In genomic region chr1:14064856-14065255, GRCm38 (mm10) we compare ENCODE assay signal across 25 mouse cellular contexts.
A peak's percentile ranks its signal among the peaks of the same experiment; 100 is the strongest.
DNase-seq lines count a peak whose midpoint lies in the region; ATAC-seq and TF ChIP-seq lines count a peak whose summit lies in the region.
"Had no signal": no experiment of that assay in that cellular context is flagged by ENCODE, and none has a peak within 500 bp of the region (broad histone marks: within the 10 kb centered on the region; RNA-seq: fewer than 3 reads in every experiment).

No protein-coding gene starts in this region.

- DNase-seq in kidney, adult 2 months: peak; percentile 1
- no peak for DNase-seq in kidney, adult 18-20 months
- peak; percentile 24 for DNase-seq in A20 (ENCODE audit: low read depth, low spot score)
- DNase-seq in CH12.LX (ENCODE audit: extremely low read depth): peak; percentile 36
- DNase-seq in splenic B cell, adult 2 months (ENCODE audit: low read depth, low spot score): peak; percentile 78
- DNase-seq in heart, adult 9 months (ENCODE audit: low spot score in 2 of 2): no peak
- no peak for DNase-seq in stomach, postnatal 0 days (ENCODE audit: low spot score)
- DNase-seq: adrenal gland, adult 2 months; adrenal gland, postnatal 10 days; adrenal gland, postnatal 25 days; cerebellum, adult 11 months; cerebellum, adult 18-20 months; cerebellum, adult 8-10 months; cerebellum, adult 9-11 months; cerebellum, postnatal 14 days; cerebellum, postnatal 36 days; embryo, embryonic 11 days had no signal

- TF ChIP-seq POLR2A in kidney, adult 2 months (IDR thresholded peaks at IDR 0.05; ENCODE audit: low read depth, low read length): no peak
- TF ChIP-seq POLR2A in CH12.LX (IDR thresholded peaks at IDR 0.05; ENCODE audit: low read depth, low read length): no peak

- H3K4me1 ChIP-seq in kidney, adult 2 months (ENCODE audit: control insufficient read depth, insufficient read depth, low read length): no peaks in the 10 kb centered on the region
- H3K4me1 ChIP-seq in CH12.LX (ENCODE audit: control insufficient read depth in 1 of 2, insufficient read depth in 2 of 2): peaks cover 0 to 10% of the 10 kb centered on the region in 2 experiments; a peak in 2 of 4 replicates
- no peaks in the 10 kb centered on the region for H3K4me1 ChIP-seq in stomach, postnatal 0 days (replicated peaks; ENCODE audit: control insufficient read depth, insufficient read depth)
- H3K4me1 ChIP-seq: embryonic facial prominence, embryonic 13.5 days; embryonic facial prominence, embryonic 15.5 days; forebrain, embryonic 10.5 days; forebrain, embryonic 12.5 days had no signal

- H3K4me3 ChIP-seq in kidney, adult 2 months (ENCODE audit: insufficient read depth, low read depth, low read length): no peak overlapping the region
- H3K4me3 ChIP-seq in CH12.LX (replicated peaks in 1 of 3; ENCODE audit: low read depth in 2 of 3, low read length in 2 of 3, poor library complexity in 1 of 3): no peak overlapping the region
- H3K4me3 ChIP-seq in stomach, postnatal 0 days (ENCODE audit: low read depth, low read length): no peak overlapping the region
- H3K4me3 ChIP-seq: embryonic facial prominence, embryonic 13.5 days; embryonic facial prominence, embryonic 15.5 days; erythroblast, embryonic 14.5 days; forebrain, embryonic 10.5 days; forebrain, embryonic 12.5 days had no signal

- no peak overlapping the region for H3K4me2 ChIP-seq in CH12.LX (ENCODE audit: insufficient read depth, low read depth, poor library complexity, severe bottlenecking)
- no peak overlapping the region for H3K4me2 ChIP-seq in stomach, postnatal 0 days (replicated peaks; ENCODE audit: low read depth)
- H3K4me2 ChIP-seq: embryonic facial prominence, embryonic 13.5 days; embryonic facial prominence, embryonic 15.5 days; forebrain, embryonic 12.5 days had no signal

- no peak for TF ChIP-seq RAD21 in CH12.LX (IDR thresholded peaks at IDR 0.05; ENCODE audit: low read depth, low read length)

- peak; percentile 49; the same call in 1 of the 2 replicates for TF ChIP-seq EP300 in CH12.LX (IDR thresholded peaks at IDR 0.05; ENCODE audit: low read length)
- no peak for TF ChIP-seq EP300 in stomach, postnatal 0 days (optimal IDR thresholded peaks at IDR 0.05)

- TF ChIP-seq CTCF in kidney, adult 2 months (conservative IDR thresholded peaks at IDR 0.05; ENCODE audit: insufficient read depth, insufficient read length, low read depth, low read length): no peak
- no peak for TF ChIP-seq CTCF in CH12.LX (conservative IDR thresholded peaks at IDR 0.05 in 1 of 2, IDR thresholded peaks at IDR 0.05 in 1 of 2; ENCODE audit: low read depth in 2 of 2, low read length in 2 of 2)
- no peak for TF ChIP-seq CTCF in stomach, postnatal 0 days (IDR thresholded peaks at IDR 0.05; ENCODE audit: low read depth)

- H3K27ac ChIP-seq in kidney, adult 2 months (ENCODE audit: insufficient read depth, low read depth, low read length): no peak overlapping the region
- no peak overlapping the region for H3K27ac ChIP-seq in CH12.LX (ENCODE audit: insufficient read depth, low read depth)
- H3K27ac ChIP-seq in stomach, postnatal 0 days (replicated peaks): no peak overlapping the region
- H3K27ac ChIP-seq: embryonic facial prominence, embryonic 13.5 days; embryonic facial prominence, embryonic 15.5 days; forebrain, embryonic 10.5 days; forebrain, embryonic 12.5 days had no signal

- no peaks in the 10 kb centered on the region for H3K27me3 ChIP-seq in kidney, adult 2 months (replicated peaks; ENCODE audit: control insufficient read depth, insufficient read depth, low read length)
- no peaks in the 10 kb centered on the region for H3K27me3 ChIP-seq in CH12.LX (replicated peaks)
- no peaks in the 10 kb centered on the region for H3K27me3 ChIP-seq in splenic B cell, adult 2 months (ENCODE audit: control insufficient read depth, insufficient read depth, low read length, poor library complexity, severe bottlenecking)
- no peaks in the 10 kb centered on the region for H3K27me3 ChIP-seq in stomach, postnatal 0 days (ENCODE audit: control insufficient read depth, insufficient read depth, low read length)
- H3K27me3 ChIP-seq: embryonic facial prominence, embryonic 13.5 days; embryonic facial prominence, embryonic 15.5 days; forebrain, embryonic 12.5 days had no signal

- no peak for ATAC-seq in stomach, postnatal 0 days (ENCODE audit: low FRiP score, low TSS enrichment)
- ATAC-seq: CD4-positive, CD25-positive, alpha-beta regulatory T cell, adult 4 months; forebrain, embryonic 14.5 days; forebrain, embryonic 16.5 days had no signal

- no peaks in the 10 kb centered on the region for H3K9me3 ChIP-seq in CH12.LX (replicated peaks; ENCODE audit: low read length)
- no peaks in the 10 kb centered on the region for H3K9me3 ChIP-seq in stomach, postnatal 0 days (ENCODE audit: control insufficient read depth, low read length)
- H3K9me3 ChIP-seq: embryonic facial prominence, embryonic 15.5 days; forebrain, embryonic 10.5 days; forebrain, embryonic 12.5 days had no signal

- H3K9ac ChIP-seq in CH12.LX (ENCODE audit: insufficient read depth, low read depth): no peak overlapping the region
- H3K9ac ChIP-seq in stomach, postnatal 0 days (ENCODE audit: low read length): no peak overlapping the region
- H3K9ac ChIP-seq: embryonic facial prominence, embryonic 13.5 days; embryonic facial prominence, embryonic 15.5 days; forebrain, embryonic 12.5 days had no signal

- in situ Hi-C loops in CH12.LX (cut with MboI; ENCODE audit: low pct_ligation_motif_present, low pct_unique_long_range_greater_than_20kb, low sequenced_read_pairs): no loop called here

- WGBS in kidney, adult 2 months: 84% methylated on average over 3 of the region's 3 CpGs
- WGBS in stomach, postnatal 0 days: 95% methylated on average over 3 of the region's 3 CpGs

- dilution Hi-C loops in CH12.LX (cut with MboI; ENCODE audit: extremely low pct_ligation_motif_present, extremely low pct_unique_long_range_greater_than_20kb, low sequenced_read_pairs): no loop called here

- H3K36me3 ChIP-seq in kidney, adult 2 months (ENCODE audit: control insufficient read depth, insufficient read depth, low read length): no peaks in the 10 kb centered on the region
- H3K36me3 ChIP-seq in CH12.LX (replicated peaks in 1 of 2; ENCODE audit: control insufficient read depth in 1 of 2, insufficient read depth in 1 of 2, low read length in 1 of 2): no peaks in the 10 kb centered on the region
- no peaks in the 10 kb centered on the region for H3K36me3 ChIP-seq in splenic B cell, adult 2 months (ENCODE audit: control insufficient read depth, insufficient read depth, low read length, poor library complexity, severe bottlenecking)
- no peaks in the 10 kb centered on the region for H3K36me3 ChIP-seq in stomach, postnatal 0 days (ENCODE audit: control insufficient read depth, insufficient read depth, low read length)
- H3K36me3 ChIP-seq: embryonic facial prominence, embryonic 13.5 days; embryonic facial prominence, embryonic 15.5 days; forebrain, embryonic 10.5 days; forebrain, embryonic 12.5 days had no signal

- no peaks in the 10 kb centered on the region for H3K79me2 ChIP-seq in CH12.LX (replicated peaks; ENCODE audit: control insufficient read depth, extremely low read depth, insufficient read depth, poor library complexity, severe bottlenecking)

TF ChIP-seq in CH12.LX, 34 proteins besides CTCF, POLR2A, EP300 and RAD21:
- TF ChIP-seq SIN3A (IDR thresholded peaks at IDR 0.05; ENCODE audit: low read length) (no peak), IRF4 (IDR thresholded peaks at IDR 0.05; ENCODE audit: low read depth, low read length) (no peak), PAX5 (IDR thresholded peaks at IDR 0.05; ENCODE audit: low read length) (no peak)
TF ChIP-seq in CH12.LX: peak in this region for 0.

Comparison
In these comparisons a context has a peak if more than half of its experiments do, and no peak if none do; other contexts are left out.
1. DNase-seq: peak in kidney, adult 2 months (single experiment), A20 (single experiment), CH12.LX (single experiment) and splenic B cell, adult 2 months (single experiment); none in kidney, adult 18-20 months (single experiment), heart, adult 9 months (0 of 2) and stomach, postnatal 0 days (single experiment).